Mouse (Mus musculus): ENCODE results near the gene Avpi1.

Avpi1 gene

DNA sequence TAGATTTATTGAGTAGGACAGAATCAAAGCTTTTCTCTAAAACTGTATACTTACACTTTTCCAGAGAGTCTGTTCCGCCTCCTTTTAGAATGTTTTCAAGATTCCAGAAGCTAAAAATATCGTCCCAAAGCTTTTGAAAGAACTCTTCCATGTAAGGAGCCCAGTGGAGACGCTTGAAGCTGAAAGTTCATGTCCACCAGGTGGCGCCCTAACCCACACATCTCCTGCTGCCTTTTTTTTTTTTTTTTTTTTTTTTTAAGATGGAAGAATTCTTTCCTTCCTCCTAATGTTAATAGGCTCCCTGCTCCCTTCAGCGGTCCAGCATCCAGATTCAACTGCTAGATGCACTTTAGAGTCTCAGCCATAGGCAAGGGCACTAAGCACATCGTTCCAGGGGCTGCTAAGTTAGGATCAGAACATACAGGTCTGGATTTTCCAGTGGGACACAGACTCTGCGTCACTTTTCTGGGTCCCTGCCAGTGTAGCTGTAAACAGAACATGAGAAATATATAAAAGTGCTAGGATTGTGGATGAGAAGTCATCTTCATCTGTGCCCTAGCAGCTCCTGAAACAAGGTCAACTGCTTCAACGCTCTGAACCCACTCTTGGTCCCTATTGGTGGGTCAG, 15.8 kb upstream of the Avpi1 start:
- DNase-seq (ENCODE audit: low spot score in 2 of 2): peak; percentile 65 to 77

DNA sequence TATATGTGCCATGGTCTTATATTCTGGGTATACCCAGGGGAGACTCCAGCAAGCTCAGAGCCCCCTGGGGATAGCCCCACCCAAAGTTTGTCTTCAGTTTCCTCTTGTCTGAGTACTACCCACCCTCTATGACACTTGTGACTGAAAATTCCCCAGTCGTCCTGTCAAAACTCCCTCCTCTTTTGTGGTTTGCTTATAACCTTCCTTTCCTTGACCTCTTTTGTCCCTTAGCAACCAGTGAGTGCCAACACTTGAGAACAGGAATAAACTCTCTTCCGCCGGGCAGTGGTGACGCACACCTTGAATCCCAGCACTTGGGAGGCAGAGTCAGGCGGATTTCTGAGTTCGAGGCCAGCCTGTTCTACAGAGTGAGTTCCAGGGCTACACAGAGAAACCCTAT, 15.2 kb upstream of the Avpi1 start:
- no peak for DNase-seq (ENCODE audit: low spot score in 2 of 2)

DNA sequence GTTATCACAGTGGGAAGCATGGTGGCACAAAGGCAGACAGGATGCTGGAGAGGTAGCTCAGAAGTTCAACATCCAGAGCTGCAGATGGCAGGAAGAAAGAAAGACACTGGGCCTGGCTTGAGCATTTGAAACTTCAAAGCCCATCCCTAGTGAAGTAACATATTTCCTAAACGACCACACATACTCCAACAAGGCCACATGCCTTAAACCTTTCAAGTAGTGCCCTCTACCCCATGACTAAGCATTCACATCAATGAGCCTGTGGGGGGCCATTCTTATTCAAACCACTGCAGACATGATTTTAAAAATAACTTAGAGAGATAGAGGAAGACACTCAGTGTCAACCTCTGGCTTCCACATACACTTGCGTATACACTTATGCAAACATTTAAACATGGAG, 13.9 kb upstream of the Avpi1 start:
- no peak for DNase-seq (ENCODE audit: low spot score in 2 of 2)

DNA sequence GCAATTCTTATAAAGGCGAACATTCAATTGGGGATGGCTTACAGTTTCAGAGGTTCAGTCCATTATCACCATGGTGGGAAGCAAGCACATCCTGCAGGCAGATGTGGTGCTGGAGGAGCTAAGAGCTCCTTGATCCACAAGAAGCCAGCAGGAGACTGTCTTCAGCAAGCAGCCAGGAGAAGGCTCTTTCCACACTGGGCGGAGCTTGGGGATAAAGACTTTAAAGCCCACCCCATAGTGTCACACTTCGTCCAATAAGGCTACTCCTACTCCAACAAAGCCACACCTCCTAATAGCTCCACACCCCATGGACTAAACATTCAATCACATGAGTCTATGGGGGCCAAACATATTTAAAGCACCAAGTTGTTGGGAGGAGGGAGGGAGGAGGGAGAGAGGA, 13.1 kb upstream of the Avpi1 start:
- DNase-seq (ENCODE audit: low spot score in 2 of 2): no peak

DNA sequence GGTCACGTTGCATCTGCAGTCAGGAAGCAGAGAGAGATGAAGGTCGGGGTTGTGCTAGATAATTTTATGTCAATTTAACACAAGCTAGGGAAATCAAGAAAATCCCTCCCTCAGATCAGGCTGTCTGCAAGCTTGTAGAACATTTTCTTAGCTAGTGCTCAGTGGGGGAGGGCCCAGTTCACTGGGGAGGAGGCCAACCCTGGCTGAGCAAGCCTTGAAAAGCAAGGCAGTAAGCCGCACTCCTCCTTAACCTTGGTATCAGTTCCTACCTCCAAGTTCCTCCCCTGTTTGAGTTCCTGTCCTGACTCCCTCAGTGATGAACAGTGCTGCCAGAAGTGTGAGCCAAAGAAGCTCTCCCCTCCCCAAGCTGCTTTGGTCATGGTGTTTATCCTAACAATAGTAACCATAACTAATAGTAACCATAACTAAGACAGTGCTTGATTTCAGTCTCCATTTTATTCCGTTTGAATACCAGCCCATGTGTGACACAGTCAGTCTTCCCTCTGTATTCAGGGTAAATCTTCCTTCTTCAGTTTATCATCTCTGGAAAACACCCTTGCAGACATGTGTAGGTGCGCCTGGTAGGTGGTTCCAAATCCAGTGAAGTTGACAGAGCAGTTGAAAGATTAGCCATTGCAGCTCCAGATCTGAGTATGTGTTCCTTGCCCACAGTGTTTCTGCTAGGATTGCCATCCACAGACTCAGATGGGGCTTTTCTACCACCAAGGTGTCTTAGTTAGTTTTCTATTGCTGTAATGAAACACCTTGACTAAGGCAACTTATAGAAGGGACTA, 11.1 kb upstream of the Avpi1 start:
- no peak for DNase-seq (ENCODE audit: low spot score in 2 of 2)

DNA sequence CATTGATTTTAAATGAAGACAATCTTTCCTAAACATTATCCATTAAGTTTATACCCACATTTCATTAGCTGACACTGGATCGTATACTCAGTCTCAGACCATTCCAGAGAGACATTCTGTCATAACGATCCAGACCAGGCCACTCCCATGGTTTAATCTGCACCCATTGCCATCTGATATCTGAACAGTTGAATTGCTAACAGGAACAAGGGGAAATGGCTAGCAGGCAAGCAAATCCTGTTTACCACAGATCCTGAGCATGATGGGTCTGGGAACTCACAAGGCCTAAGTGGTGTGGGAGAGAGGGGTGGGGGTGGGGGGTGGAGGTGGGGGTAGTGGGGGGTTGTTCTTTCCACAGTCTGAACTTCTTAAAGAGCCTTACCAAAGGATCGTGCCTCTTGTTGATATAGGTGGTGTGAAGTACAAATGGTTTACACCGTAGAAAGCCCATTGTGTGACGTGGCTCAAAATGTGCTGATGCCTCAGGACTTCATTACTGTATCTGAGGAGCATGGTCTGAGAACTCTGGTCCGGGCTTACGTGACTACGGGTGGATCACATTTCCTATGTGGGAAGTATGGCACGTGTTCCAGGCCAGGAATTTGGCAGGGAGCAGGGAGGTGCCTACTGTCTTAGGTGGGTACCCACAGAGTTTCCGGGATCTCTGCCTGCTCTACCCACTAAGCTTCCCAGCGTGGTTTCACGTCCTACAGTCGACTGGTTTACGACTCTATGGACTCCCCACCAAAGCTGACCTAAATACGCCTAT, 9.8 kb upstream of the Avpi1 start:
- DNase-seq (ENCODE audit: low spot score in 2 of 2): no peak

DNA sequence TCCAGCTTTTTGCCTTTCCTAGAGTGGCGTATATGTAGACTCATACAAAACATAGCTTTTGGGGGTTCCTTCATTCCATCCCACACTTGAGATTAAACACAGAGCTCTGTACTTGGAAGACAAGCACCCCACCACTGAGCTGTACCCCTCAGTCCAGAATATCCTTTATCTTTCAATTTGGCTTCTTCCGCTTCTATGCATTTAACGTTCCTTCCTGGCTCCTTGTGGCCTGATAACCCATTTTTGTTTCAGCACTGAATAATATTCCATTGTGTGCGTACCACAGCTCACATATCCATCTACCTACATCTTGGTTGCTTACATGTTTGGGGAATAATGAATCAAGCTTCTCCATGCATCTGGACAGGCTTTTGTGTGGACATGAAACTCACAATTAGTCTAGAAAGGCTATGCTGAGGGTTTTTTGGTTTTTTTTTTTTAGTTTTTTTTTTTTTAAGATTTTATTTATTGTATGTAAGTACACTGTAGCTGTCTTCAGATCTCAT, 8.4 kb upstream of the Avpi1 start:
- DNase-seq (ENCODE audit: low spot score in 2 of 2): no peak

DNA sequence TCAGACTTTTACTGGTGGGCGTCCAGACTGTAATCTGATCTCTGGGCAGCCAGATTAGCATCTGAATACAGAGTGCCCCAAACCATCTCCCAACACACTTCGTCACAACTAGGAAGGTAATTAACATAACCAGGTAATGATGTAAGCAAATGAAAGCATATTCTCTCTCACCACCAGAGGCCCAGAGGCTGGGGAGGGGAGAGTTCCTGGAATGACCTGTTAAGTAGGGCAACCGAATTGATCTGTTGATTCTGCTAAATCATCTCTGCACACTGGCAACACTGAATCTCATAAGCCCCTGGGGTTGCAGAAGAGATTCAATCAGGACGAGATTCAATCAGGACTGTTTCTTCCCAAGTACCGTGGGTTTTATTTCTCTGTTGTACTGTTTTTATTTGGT, 7.3 kb upstream of the Avpi1 start:
- DNase-seq (ENCODE audit: low spot score in 2 of 2): no peak

DNA sequence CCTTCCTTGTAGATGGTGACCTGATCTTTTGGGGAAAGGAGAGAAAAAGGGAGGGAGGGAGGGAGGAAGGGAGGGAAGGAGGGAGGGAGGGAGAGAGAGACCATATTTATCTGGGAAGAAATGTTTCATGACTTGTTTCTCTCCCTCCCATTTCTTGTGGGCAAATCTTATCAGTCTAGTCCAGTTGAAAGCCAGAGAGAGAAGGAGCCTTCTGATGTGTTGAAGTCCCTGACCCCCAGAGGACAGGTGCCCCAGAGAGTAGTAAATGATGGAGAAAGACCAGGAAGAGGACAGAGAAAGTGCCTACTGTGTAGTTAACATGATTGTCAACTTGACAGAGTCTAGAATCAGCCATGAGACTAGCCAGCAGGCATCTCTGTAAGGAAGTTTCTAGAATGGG, 6.2 kb upstream of the Avpi1 start:
- no peak for DNase-seq (ENCODE audit: low spot score in 2 of 2)

DNA sequence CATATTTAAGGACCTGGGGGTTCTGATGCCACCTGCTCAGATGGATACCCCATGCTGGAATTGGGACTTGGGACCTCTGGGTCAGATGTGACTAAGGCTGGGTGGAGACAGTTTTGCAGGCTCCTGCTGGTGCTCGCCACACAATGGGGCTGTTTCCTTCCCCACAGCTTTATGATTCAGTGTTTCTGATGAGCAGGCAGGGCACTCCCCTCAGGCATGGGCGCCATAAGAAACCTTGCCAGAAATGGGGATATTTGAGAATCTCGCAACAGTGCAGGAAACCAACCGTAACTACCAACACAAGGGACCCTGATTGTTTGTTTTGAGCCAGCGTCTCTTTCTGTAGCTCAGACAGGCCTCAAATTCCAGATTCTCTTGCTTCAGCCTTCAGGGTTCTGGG, 2.2 kb upstream of the Avpi1 start:
- DNase-seq (ENCODE audit: low spot score in 2 of 2): no peak

DNA sequence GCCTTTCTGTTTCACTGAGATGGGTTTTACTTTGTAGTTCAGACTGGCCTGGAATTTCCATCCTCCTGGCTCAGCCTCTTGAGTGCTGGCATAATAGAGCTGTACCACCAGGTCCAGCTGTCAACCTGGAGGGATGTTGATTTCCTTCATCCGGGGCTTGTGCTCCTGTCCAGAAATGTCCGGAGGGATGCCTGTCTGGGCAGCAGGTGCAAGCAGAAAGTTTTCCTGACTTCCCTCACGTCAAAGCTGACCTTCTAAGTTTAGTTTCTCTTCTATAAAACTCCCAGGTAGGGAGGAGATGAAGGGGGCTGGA, 1.4 kb upstream of the Avpi1 start:
- DNase-seq (ENCODE audit: low spot score in 2 of 2): no peak

DNA sequence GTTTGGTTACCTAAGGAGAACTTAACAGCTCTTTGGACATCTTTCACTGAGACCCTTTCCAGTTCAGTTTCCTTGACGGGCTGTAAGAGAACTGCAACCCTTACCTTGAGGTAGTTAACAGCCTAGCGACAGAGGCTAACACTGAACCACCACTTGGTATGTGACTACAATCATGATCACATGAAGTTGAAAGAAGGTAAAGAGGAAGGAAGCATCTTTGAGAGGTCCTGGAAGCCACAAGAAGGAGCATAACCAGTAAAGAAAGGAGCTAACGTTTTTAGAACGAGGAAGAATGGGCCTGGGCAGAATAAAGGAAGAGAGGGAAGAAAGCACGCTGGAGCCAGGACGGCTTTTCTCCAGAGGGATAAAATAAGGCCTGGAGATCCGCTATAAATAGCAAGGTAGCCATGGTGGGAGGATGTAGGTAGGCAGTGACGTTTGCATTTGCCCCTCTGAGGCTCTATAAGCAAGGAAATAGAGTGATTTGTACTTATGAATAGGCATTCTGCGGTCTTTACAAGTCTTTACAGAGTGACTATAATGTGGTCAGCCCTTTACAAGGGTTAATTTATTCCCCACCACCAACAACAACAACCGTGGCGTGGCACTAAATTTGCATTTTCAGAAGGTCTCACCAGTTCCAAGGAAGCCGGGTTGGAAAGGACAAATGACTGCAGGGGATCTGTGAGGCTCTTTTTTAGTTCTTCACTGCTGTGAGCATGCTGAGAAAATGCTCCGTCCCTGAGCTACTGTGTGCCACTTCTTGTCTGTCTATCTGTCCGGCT, 842 bp upstream of the Avpi1 start:
- DNase-seq (ENCODE audit: low spot score in 2 of 2): no peak

DNA sequence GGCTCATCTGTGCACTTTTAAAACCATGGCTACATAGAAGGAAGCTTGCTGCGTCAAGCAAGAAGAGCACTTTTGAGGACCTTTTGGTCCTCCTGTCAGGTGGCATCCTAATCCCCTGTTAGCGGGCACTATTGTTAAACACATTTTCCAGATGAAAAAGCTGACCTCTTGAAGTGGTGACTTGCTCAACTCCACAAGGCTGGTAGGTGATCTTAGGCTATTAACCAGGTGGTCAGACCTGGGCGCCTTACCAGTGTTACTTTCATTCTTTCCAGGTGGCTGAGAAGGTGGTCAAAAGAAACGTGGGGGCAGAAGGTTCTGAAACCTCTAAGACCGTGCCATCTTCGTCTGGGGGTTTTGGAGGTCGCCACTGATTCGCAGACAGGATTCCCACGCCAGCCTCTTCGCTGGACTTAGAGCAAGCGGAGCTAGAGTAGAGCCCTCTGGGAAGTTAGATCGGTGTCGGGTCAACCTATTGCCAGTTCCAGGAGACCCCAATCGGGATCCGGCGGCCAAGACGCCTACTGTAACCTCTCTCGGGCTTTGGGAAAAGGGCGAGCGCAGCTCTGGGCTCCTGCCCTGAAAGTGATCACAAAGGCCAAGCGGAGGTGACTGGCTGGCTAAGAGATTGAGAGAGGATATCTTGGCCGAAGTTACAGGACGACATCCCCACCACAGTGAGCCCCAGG, 663 bp downstream of the Avpi1 start:
- DNase-seq (ENCODE audit: low spot score in 2 of 2): no peak

DNA sequence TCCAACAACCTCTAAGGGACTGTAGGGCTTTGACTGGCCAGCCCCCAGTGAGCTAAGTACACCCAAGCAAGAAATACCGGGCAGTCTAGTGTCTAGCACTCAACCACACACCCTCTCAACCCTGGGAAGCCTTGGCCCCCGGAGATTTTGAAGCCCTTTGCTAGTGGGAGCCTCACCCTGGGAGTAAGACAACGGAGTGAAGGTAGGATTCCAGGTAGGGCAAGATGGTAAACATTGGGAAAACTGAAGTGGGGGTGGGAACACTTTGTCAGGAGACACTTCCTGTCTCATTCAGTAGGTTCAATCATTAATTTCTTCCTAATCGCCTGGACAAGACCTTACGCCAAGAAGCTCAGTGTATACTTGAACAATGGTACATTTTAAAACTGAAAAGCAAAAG, 1.8 kb downstream of the Avpi1 start:
- no peak for DNase-seq (ENCODE audit: low spot score in 2 of 2)

DNA sequence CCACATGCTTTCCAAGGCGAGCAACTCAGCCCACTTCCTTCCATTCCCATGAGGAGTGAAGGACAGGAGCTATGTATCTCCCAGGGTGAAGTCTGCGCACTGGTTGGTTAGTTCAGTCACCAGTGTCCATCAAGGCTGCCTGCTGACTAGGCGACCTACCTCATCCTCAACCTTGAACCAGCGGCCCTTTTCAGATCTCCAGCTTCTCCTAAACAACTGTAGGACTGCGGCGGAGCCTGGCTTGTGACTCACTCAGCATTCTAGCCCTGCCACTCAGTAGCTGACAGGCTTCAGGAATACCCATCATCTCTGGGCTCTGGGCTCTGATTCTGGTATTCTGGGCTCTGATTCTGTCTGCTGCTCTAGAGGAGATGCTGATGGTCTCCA, 2.6 kb downstream of the Avpi1 start:
- DNase-seq (ENCODE audit: low spot score in 2 of 2): no peak

DNA sequence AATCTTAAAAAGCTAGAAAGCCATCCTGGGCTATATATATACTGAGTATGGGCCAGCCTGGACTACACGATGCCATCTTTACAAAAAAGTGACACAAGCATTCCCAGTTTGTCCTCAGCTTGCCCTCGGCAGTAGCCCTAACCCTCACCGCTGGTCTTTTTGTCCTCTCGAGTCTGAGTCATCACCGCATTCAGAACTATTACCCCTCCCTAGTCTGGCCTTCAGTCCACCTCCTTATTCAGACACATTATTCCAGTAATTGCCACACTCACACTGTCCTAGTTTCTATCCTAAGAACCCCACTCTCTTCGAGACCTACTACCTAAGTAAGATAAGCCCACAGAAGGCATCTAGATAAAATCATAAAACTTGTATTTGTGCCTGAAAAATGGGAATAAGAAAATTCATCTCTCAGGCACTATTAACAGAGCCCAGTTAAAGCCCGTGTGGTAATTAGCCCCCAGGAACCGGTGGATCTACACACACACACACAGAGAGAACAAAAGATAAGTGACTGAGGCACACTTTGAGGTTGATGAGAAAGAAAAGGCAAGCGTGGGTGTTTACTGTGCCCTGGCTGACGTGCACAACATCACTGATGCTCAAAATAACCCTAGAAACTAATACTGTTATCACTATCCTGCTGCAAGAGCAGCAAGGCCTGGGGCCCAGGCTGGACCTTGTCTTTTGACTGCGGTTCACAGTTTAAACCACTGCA, 3.2 kb downstream of the Avpi1 start:
- DNase-seq (ENCODE audit: low spot score in 2 of 2): no peak

DNA sequence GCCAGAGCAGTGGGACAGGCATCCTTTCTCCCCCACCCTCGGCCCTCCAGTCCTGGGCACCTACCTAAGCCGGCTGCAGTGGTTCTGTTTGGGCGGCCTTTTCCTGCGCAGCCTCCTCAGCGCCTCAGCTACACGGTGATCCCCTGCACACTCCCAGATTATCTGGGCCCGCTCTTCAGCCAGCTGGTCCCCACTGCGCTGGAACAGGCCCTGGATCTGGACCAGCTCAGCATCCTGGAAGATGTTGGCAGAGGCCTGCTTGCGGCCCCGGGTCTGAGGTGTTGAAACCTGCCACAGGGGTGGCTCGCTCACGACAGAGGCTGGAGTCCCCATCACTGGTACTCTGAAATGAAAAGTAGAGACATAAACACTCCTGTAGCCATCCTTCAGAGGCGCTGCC, 4.2 kb downstream of the Avpi1 start:
- no peak for DNase-seq (ENCODE audit: low spot score in 2 of 2)

DNA sequence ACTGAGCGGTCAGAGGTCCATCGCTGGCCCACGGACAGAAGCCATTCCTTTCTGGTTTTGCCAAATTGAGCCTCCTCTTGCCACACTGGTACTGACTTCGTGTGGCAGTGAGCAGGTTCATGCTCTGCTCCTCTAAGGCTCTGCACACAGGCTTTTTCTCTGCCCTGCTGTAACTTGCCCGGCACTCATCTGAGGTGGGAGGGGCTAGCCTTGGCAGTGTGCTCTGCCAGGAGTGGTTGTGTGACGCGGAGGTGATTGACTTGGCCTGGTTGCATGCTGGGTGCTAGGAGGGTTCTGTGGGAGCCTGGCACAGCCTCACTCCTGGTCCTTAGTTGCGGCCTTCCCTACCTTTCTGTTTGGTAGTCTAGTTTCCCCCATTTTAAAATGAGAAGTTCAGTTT, 8.4 kb downstream of the Avpi1 start:
- DNase-seq (ENCODE audit: low spot score in 2 of 2): no peak

DNA sequence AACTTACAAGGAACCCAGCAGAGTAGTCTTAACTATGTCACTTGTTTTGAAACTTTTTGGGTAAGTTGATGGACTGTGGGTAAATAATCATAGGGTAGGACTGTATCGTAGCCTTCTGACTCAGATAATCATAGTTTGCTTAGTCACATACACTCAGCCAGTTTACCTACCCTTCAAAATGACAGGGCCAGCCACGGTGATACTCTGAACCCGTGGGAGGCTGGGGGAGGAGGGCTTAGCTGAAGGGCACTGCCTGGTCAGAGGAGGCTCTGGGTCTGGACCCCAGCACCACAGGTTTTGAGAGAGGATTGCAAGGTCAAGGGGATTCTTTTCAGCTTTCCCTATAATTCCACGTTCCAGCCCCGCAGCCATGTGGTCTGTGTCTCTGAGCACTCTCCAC, 10.3 kb downstream of the Avpi1 start:
- no peak for DNase-seq (ENCODE audit: low spot score in 2 of 2)

DNA sequence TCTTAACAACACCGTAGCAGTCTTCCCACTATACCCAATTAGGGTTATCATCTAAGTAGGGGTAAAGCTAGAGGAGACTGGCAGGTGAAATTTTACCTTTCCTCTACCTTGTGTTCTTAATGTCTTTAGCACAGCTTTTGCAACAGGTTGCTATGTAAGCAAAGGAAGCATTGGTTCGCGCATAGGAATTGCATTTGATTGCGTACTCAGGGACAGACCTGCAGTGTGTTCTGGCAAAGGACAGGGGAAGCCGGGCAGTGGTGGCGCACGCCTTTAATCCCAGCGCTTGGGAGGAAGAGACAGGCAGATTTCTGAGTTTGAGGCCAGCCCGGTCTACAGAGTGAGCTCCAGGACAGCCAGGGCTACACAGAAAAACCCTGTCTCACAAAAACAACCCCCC, 10.7 kb downstream of the Avpi1 start:
- DNase-seq (ENCODE audit: low spot score in 2 of 2): no peak

DNA sequence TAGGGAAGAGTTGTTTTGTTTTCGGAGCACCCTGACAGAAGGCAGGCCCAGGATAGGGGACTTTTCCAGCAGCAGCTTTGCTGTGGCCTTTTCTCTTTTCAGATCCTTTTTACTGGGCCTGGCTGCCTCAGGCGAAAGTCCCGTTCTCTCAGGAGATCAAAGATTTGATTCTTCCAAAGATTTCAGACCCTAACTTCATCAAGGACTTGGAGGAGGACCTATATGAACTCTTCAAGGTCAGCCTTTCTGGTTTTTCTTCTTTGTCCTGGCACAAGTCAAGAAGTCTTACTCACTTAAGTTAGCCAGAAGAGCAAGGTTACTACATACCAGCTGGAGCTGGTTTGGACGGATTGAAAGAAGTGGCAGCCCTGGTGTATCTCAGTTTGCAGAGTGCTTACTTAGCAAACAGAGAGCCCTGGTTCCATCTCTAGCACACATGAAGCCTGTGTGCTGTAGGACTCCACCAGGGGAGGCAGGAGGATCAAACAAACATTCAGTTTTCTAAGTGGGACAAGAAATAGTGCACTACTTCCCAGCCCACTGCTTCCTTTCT, 13.0 kb downstream of the Avpi1 start:
- DNase-seq (ENCODE audit: low spot score in 2 of 2): no peak
